Mouse (Mus musculus): ENCODE measurements around the gene Trmt61a. TPM values are rescaled to one million over a fixed set of nuclear protein-coding genes. Genes with fewer than 3 reads are reported as not detected.

Trmt61a gene
- total RNA-seq, 2 experiments from 2014 or later: 16.7 to 18.0 TPM

- no peak for DNase-seq (ENCODE audit: low spot score in 2 of 2)
- H3K4me3 ChIP-seq: peak overlapping the region; percentile 94
- no peak for TF ChIP-seq CTCF (conservative IDR thresholded peaks at IDR 0.05)
- peak overlapping the region; percentile 100 for H3K27ac ChIP-seq
Observed at GRCm38 (mm10) chr12:111677421-111677820, 484 bp upstream of the Trmt61a start.

- peak overlapping the region; percentile 100; the same call in 1 of the 2 replicates for H3K27ac ChIP-seq
- no peak for TF ChIP-seq CTCF (conservative IDR thresholded peaks at IDR 0.05)
- peak overlapping the region; percentile 94 for H3K4me3 ChIP-seq
- no peak for DNase-seq (ENCODE audit: low spot score in 2 of 2)
Observed at GRCm38 (mm10) chr12:111678670-111678933, 697 bp downstream of the Trmt61a start.

GRCm38 (mm10) chr12:111678997-111679396 is 1.1 kb downstream of the Trmt61a start:
- DNase-seq (ENCODE audit: low spot score in 2 of 2): no peak
- Histone ChIP-seq H3K4me3 (peak overlapping the region; percentile 94), H3K27ac (no peak overlapping the region)
- TF ChIP-seq CTCF (conservative IDR thresholded peaks at IDR 0.05): no peak

GRCm38 (mm10) chr12:111680661-111681060 is 2.8 kb downstream of the Trmt61a start:
- peak overlapping the region; percentile 85 for H3K27ac ChIP-seq
- DNase-seq (ENCODE audit: low spot score in 2 of 2): no peak

GRCm38 (mm10) chr12:111681305-111681704 is 3.4 kb downstream of the Trmt61a start:
- no peak for TF ChIP-seq CTCF (conservative IDR thresholded peaks at IDR 0.05)
- DNase-seq (ENCODE audit: low spot score in 2 of 2): no peak
- peak overlapping the region; percentile 26; the same call in 1 of the 2 replicates for H3K4me3 ChIP-seq
- peak overlapping the region; percentile 85 for H3K27ac ChIP-seq

More at GRCm38 (mm10) chr12:111680661-111681060, 2.8 kb downstream of the Trmt61a start:
- no peak for TF ChIP-seq CTCF (conservative IDR thresholded peaks at IDR 0.05)
- no peak overlapping the region for H3K4me3 ChIP-seq

GRCm38 (mm10) chr12:111682003-111682402 is 4.1 kb downstream of the Trmt61a start:
- DNase-seq (ENCODE audit: low spot score in 2 of 2): no peak
- peak overlapping the region; percentile 26; the same call in 1 of the 2 replicates for H3K4me3 ChIP-seq
- peak overlapping the region; percentile 85 for H3K27ac ChIP-seq
- no peak for TF ChIP-seq CTCF (conservative IDR thresholded peaks at IDR 0.05)

DNA sequence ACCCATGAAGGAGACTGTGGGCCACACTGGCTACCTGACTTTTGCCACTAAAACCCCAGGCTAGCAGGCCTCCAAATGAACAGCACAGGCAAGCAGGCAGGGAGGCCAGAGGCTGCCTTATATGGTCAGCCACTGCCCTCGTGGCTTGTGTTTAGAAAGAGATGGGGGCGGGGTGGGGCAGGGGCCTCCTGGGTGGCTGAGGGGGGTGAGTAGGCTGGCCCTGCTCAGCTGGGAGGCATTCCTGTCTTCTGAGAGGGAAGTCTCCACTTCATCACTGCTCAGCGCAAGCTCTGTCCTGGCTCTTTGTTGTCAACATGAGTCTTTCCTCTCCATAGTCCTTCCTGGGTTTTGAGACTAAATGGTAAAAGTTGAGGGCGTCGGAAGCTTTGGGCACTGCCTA is 4.9 kb downstream of the Trmt61a start:
- no peak for TF ChIP-seq CTCF (conservative IDR thresholded peaks at IDR 0.05)
- peak overlapping the region; percentile 85 for H3K27ac ChIP-seq
- no peak overlapping the region for H3K4me3 ChIP-seq
- no peak for DNase-seq (ENCODE audit: low spot score in 2 of 2)

DNA sequence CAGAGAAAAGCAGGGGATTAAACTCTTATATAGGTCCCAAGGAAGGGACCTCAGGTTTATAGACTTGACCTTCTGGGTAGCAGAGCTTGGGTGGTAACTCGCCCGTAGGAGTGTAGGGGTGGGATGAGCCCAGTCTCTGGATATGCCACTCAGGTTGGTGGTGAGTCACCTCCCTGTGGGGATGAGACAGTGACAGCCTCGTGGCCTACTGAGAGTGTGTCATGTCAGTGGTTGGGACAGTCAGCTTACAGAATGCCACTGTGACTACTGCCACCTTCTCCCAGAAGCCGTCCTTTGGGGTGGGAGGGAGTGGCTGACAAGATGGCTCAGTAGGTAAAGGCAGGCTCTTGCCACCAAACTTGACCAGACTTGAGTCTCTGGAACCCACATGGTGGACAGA is 8.5 kb downstream of the Trmt61a start:
- Histone ChIP-seq H3K27ac (peak overlapping the region; percentile 86), H3K4me3 (no peak overlapping the region)
- no peak for DNase-seq (ENCODE audit: low spot score in 2 of 2)
- TF ChIP-seq CTCF (conservative IDR thresholded peaks at IDR 0.05): no peak

DNA sequence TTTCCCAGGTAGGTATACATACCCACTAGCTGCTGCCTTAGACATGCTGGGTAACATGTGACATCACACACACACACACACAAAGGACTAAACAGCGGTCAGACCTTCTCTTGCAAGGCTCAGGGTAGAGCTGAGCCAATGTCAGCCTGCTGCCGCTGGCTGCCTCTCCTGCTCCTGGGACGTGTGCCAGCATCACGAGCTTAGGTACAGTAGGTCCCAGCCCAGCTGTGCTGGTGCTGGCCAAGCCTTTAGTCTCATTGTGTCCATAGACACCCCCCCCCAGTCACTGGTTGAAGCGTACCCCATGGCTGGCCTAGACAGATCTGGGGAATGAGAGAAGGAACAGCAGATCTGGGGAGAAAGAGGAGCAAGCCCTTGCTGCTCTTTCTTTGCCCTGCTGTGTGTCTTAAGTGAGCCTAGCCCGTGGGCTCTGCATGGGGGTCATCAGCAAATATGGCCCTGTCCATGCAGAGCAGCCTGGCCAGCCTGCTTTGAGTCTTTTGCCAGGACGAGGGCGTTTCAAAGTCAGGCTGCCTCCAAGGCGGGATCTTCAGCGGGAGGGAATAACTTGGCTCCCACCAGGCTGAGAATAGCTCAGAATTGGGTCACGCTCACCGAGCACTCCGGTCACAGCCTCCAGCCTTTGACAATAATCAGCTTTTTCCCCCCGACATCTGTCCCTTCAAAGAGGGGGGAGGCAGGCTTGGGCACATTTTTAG is 9.6 kb downstream of the Trmt61a start:
- TF ChIP-seq CTCF (conservative IDR thresholded peaks at IDR 0.05): no peak
- peak in 1 of 2 experiments; percentile 60 for DNase-seq (ENCODE audit: low spot score in 2 of 2)
- H3K27ac ChIP-seq: peak overlapping the region; percentile 86
- H3K4me3 ChIP-seq: no peak overlapping the region

DNA sequence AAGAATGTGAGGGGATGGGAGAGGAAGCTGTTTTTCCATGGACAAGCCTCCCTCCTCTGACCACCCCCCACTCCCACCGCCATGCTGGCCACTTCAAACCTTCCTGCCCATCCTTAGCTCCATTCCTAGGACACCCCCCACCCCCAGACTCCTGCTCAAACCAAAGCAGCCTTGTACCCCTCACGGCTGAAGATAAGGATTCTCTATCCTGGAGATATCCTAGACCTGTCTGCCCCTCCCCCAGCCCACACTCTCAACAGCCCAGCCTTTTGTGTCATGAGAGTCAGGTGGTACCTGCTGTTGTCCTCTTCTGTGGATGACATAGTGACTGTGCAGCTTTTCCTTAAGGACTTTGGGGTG is 10.1 kb downstream of the Trmt61a start:
- no peak for DNase-seq (ENCODE audit: low spot score in 2 of 2)
- no peak overlapping the region for H3K4me3 ChIP-seq
- no peak for TF ChIP-seq CTCF (conservative IDR thresholded peaks at IDR 0.05)
- peak overlapping the region; percentile 86 for H3K27ac ChIP-seq

- no peak for TF ChIP-seq CTCF (conservative IDR thresholded peaks at IDR 0.05)
- no peak overlapping the region for H3K4me3 ChIP-seq
- H3K27ac ChIP-seq: peak overlapping the region; percentile 7; the same call in 1 of the 2 replicates
- no peak for DNase-seq (ENCODE audit: low spot score in 2 of 2)
Observed at GRCm38 (mm10) chr12:111689426-111689825, 11.5 kb downstream of the Trmt61a start.

DNA sequence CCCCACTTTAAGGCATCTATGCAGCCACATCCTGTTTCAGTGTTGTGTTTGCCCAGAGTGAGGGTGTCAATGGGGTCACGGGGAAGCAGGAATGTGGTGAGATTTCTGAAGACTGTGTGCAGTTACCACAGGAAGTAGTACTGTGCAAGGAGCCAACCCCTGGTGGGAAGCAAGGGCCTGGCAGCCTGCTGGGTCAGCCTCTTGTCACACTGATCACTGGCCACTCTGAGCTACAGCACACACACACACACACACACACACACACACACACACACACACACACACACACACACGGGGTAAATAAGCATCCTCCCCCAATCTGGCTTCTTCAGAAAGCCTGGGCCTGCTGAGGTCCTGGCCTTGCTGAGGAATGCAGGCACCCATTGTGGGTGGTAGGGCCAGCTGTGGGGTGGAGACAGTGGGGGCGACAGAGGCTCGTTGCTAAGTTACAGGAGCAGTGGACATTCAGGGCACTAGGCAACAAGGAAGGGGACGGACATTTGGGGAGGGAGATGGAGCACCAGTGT is 13.5 kb downstream of the Trmt61a start:
- DNase-seq (ENCODE audit: low spot score in 2 of 2): no peak
- peak overlapping the region; percentile 94 for H3K27ac ChIP-seq
- peak; percentile 24; the same call in 1 of the 2 replicates for TF ChIP-seq CTCF (conservative IDR thresholded peaks at IDR 0.05)
- no peak overlapping the region for H3K4me3 ChIP-seq

- no peak overlapping the region for H3K4me3 ChIP-seq
- TF ChIP-seq CTCF (conservative IDR thresholded peaks at IDR 0.05): no peak
- DNase-seq (ENCODE audit: low spot score in 2 of 2): no peak
- peak overlapping the region; percentile 94 for H3K27ac ChIP-seq
Observed at GRCm38 (mm10) chr12:111692899-111693298, 15.0 kb downstream of the Trmt61a start.

All from layer of hippocampus, adult 2 months (tissue).